Mouse (Mus musculus) hindbrain, embryonic 13.5 days (tissue): ENCODE results near the gene Znfx1. TPM values are rescaled to one million over a fixed set of nuclear protein-coding genes. Genes with fewer than 3 reads are reported as not detected.

ENCODE experiments used
- ATAC-seq: fragments of 200-750 bp; cut with Nextera tagmentation; 2 replicates; pipeline ENCODE4 v1.8.0; 2017; ENCODE audit warnings: moderate TSS enrichment; ENCODE audit not compliant: low FRiP score
- H3K27ac ChIP-seq: fragments of 300-500 bp; sonication (generic); 2 replicates; pipeline ENCODE4 v1.5.1; 2015; ENCODE audit warnings: inconsistent platforms, mild to moderate bottlenecking, moderate library complexity
- H3K27me3 ChIP-seq: fragments of 300-500 bp; sonication (generic); 2 replicates; pipeline ENCODE4 v1.6.1; 2015; ENCODE audit warnings: mild to moderate bottlenecking, inconsistent platforms
- H3K36me3 ChIP-seq: fragments of 300-500 bp; sonication (generic); 2 replicates; pipeline ENCODE4 v1.6.1; 2015; ENCODE audit warnings: mild to moderate bottlenecking, inconsistent platforms
- H3K4me1 ChIP-seq: fragments of 300-500 bp; sonication (generic); replicated peaks from 2 replicates; pipeline ENCODE4 v1.6.1; 2015; ENCODE audit warnings: inconsistent platforms
- H3K4me2 ChIP-seq: fragments of 300-500 bp; sonication (generic); 2 replicates; pipeline ENCODE4 v1.6.1; 2015; ENCODE audit warnings: inconsistent platforms, mild to moderate bottlenecking, moderate library complexity
- H3K4me3 ChIP-seq: fragments of 300-500 bp; sonication (generic); 2 replicates; pipeline ENCODE4 v1.5.1; 2015; ENCODE audit warnings: mild to moderate bottlenecking, inconsistent platforms
- H3K9ac ChIP-seq: fragments of 300-500 bp; sonication (generic); 2 replicates; pipeline ENCODE4 v1.6.1; 2015; ENCODE audit warnings: mild to moderate bottlenecking, inconsistent platforms
- H3K9me3 ChIP-seq: fragments of 300-500 bp; sonication (generic); 2 replicates; pipeline ENCODE4 v1.6.1; 2016; ENCODE audit warnings: inconsistent platforms
- WGBS: fragments of 180-500 bp; shearing (Covaris S2); methylation state at CpG from one replicate; pipeline ENCODE4 v1.1.7; 2015; 5-methylcytosine and 5-hydroxymethylcytosine counted together
- polyA plus RNA-seq: library from polyadenylated mRNA; unstranded; fragments of >200 nt; fragmentation: Nextera tagmentation; extraction: Ambion mirVana; gene quantifications from 2 replicates; pipeline ENCODE4 v1.2.1, GENCODE M21; 2015

The Znfx1 gene
- 6.5 and 7.8 TPM in 2 replicates for polyA plus RNA-seq

- Histone ChIP-seq H3K36me3 (peaks cover 37% of the 10 kb centered on the region), H3K27ac (peak within 1 kb of the TSS; percentile 95), H3K9me3 (no peaks in the 10 kb centered on the region), H3K4me3 (peak within 1 kb of the TSS; percentile 85), H3K9ac (peak within 1 kb of the TSS; percentile 91), H3K27me3 (no peaks in the 10 kb centered on the region), H3K4me1 (peaks cover 43% of the 10 kb centered on the region), H3K4me2 (peak within 1 kb of the TSS; percentile 66)
- ATAC-seq = peak; percentile 94
- under 1% methylated on average over 54 of the region's 57 CpGs for WGBS
These were observed at the start of gene Znfx1 for GRCm38 (mm10) chr2:167062965-167063880. Gene Znfx1 (minus strand): TSS chr2:167063015.

GRCm38 (mm10) chr2:167112259-167112658 lies 49.4 kb upstream of the Znfx1 start:
- ATAC-seq = peak; percentile 34; the same call in 1 of the 2 replicates
- Histone ChIP-seq H3K9ac (no peak overlapping the region), H3K4me3 (no peak overlapping the region), H3K27me3 (no peaks in the 10 kb centered on the region), H3K9me3 (no peaks in the 10 kb centered on the region), H3K36me3 (no peaks in the 10 kb centered on the region), H3K4me1 (peaks cover 7% of the 10 kb centered on the region), H3K27ac (no peak overlapping the region; the same call in 1 of the 2 replicates), H3K4me2 (no peak overlapping the region)
- WGBS = 52% methylated on average over 7 of the region's 7 CpGs

- H3K27ac ChIP-seq = no peak overlapping the region
- no peak for ATAC-seq
- WGBS = 90% methylated on average over 8 of the region's 8 CpGs
- H3K4me3 ChIP-seq = no peak overlapping the region
- H3K4me1 ChIP-seq = peaks cover 7% of the 10 kb centered on the region
- H3K4me2 ChIP-seq = no peak overlapping the region
- peaks cover 7% of the 10 kb centered on the region; the same call in 1 of the 2 replicates for H3K9me3 ChIP-seq
- H3K36me3 ChIP-seq = peaks cover 17% of the 10 kb centered on the region
- H3K9ac ChIP-seq = no peak overlapping the region
- no peaks in the 10 kb centered on the region for H3K27me3 ChIP-seq
These were observed 46.7 kb upstream of the Znfx1 start for GRCm38 (mm10) chr2:167109506-167109905.

- peak overlapping the region; percentile 44 for H3K27ac ChIP-seq
- H3K27me3 ChIP-seq = no peaks in the 10 kb centered on the region
- 76% methylated on average over 7 of the region's 7 CpGs for WGBS
- no peak overlapping the region for H3K9ac ChIP-seq
- H3K4me2 ChIP-seq = no peak overlapping the region
- no peak for ATAC-seq
- H3K9me3 ChIP-seq = peaks cover 7% of the 10 kb centered on the region; the same call in 1 of the 2 replicates
- H3K4me3 ChIP-seq = no peak overlapping the region
- peaks cover 18% of the 10 kb centered on the region for H3K36me3 ChIP-seq
- H3K4me1 ChIP-seq = no peaks in the 10 kb centered on the region; the same call in 1 of the 2 replicates
These were observed 40.7 kb upstream of the Znfx1 start for GRCm38 (mm10) chr2:167103546-167103945.

GRCm38 (mm10) chr2:167101743-167102441 lies 39.1 kb upstream of the Znfx1 start:
- Histone ChIP-seq H3K27ac (no peak overlapping the region), H3K27me3 (no peaks in the 10 kb centered on the region), H3K4me2 (no peak overlapping the region), H3K9me3 (peaks cover 7% of the 10 kb centered on the region; the same call in 1 of the 2 replicates), H3K4me3 (no peak overlapping the region), H3K9ac (no peak overlapping the region), H3K36me3 (peaks cover 18% of the 10 kb centered on the region), H3K4me1 (no peaks in the 10 kb centered on the region; the same call in 1 of the 2 replicates)
- WGBS = 80% methylated on average over 17 of the region's 17 CpGs
- ATAC-seq = no peak

GRCm38 (mm10) chr2:167094688-167095087 lies 31.9 kb upstream of the Znfx1 start:
- Histone ChIP-seq H3K27ac (no peak overlapping the region), H3K4me2 (no peak overlapping the region), H3K9ac (no peak overlapping the region), H3K4me1 (no peaks in the 10 kb centered on the region), H3K36me3 (no peaks in the 10 kb centered on the region), H3K9me3 (no peaks in the 10 kb centered on the region), H3K4me3 (no peak overlapping the region), H3K27me3 (0 out of 2 replicates have a peak, but pooled peaks cover 2% of the 10 kb centered on the region)
- no peak for ATAC-seq
- 90% methylated on average over 4 of the region's 4 CpGs for WGBS

GRCm38 (mm10) chr2:167093171-167093900 lies 30.5 kb upstream of the Znfx1 start:
- no peak overlapping the region for H3K27ac ChIP-seq
- no peak for ATAC-seq
- H3K9ac ChIP-seq = no peak overlapping the region
- no peaks in the 10 kb centered on the region for H3K4me1 ChIP-seq
- H3K4me2 ChIP-seq = no peak overlapping the region
- no peak overlapping the region for H3K4me3 ChIP-seq
- no peaks in the 10 kb centered on the region for H3K9me3 ChIP-seq
- WGBS = 89% methylated on average over 13 of the region's 13 CpGs
- 0 out of 2 replicates have a peak, but pooled peaks cover 2% of the 10 kb centered on the region for H3K27me3 ChIP-seq
- H3K36me3 ChIP-seq = no peaks in the 10 kb centered on the region

GRCm38 (mm10) chr2:167090271-167090670 lies 27.5 kb upstream of the Znfx1 start:
- Histone ChIP-seq H3K36me3 (no peaks in the 10 kb centered on the region), H3K4me1 (peaks cover 8% of the 10 kb centered on the region), H3K9me3 (no peaks in the 10 kb centered on the region), H3K4me2 (no peak overlapping the region), H3K27me3 (0 out of 2 replicates have a peak, but pooled peaks cover 2% of the 10 kb centered on the region), H3K9ac (no peak overlapping the region), H3K4me3 (no peak overlapping the region), H3K27ac (no peak overlapping the region)
- WGBS = 59% methylated on average over 1 of the region's 1 CpGs
- ATAC-seq = no peak

- H3K4me3 ChIP-seq = no peak overlapping the region
- ATAC-seq = no peak
- H3K36me3 ChIP-seq = no peaks in the 10 kb centered on the region
- no peak overlapping the region for H3K27ac ChIP-seq
- 80% methylated on average over 5 of the region's 5 CpGs for WGBS
- no peaks in the 10 kb centered on the region for H3K9me3 ChIP-seq
- peaks cover 10% of the 10 kb centered on the region for H3K4me1 ChIP-seq
- H3K27me3 ChIP-seq = 0 out of 2 replicates have a peak, but pooled peaks cover 2% of the 10 kb centered on the region
- no peak overlapping the region for H3K4me2 ChIP-seq
- no peak overlapping the region for H3K9ac ChIP-seq
These were observed 24.0 kb upstream of the Znfx1 start for GRCm38 (mm10) chr2:167086836-167087235.

GRCm38 (mm10) chr2:167086092-167086491 lies 23.3 kb upstream of the Znfx1 start:
- WGBS = 62% methylated on average over 11 of the region's 11 CpGs
- Histone ChIP-seq H3K36me3 (no peaks in the 10 kb centered on the region), H3K9me3 (no peaks in the 10 kb centered on the region), H3K4me2 (no peak overlapping the region), H3K27me3 (0 out of 2 replicates have a peak, but pooled peaks cover 2% of the 10 kb centered on the region), H3K27ac (no peak overlapping the region), H3K4me3 (no peak overlapping the region), H3K9ac (no peak overlapping the region), H3K4me1 (peaks cover 15% of the 10 kb centered on the region)
- ATAC-seq = no peak

GRCm38 (mm10) chr2:167081639-167082038 lies 18.8 kb upstream of the Znfx1 start:
- Histone ChIP-seq H3K4me3 (no peak overlapping the region), H3K4me2 (no peak overlapping the region), H3K27me3 (peaks cover 7% of the 10 kb centered on the region; the same call in 1 of the 2 replicates), H3K27ac (no peak overlapping the region), H3K4me1 (peaks cover 27% of the 10 kb centered on the region), H3K9ac (no peak overlapping the region), H3K36me3 (no peaks in the 10 kb centered on the region), H3K9me3 (no peaks in the 10 kb centered on the region)
- peak; percentile 66; the same call in 1 of the 2 replicates for ATAC-seq
- 19% methylated on average over 4 of the region's 4 CpGs for WGBS
